Mouse (Mus musculus): ENCODE results near the gene Cfd.

DNA sequence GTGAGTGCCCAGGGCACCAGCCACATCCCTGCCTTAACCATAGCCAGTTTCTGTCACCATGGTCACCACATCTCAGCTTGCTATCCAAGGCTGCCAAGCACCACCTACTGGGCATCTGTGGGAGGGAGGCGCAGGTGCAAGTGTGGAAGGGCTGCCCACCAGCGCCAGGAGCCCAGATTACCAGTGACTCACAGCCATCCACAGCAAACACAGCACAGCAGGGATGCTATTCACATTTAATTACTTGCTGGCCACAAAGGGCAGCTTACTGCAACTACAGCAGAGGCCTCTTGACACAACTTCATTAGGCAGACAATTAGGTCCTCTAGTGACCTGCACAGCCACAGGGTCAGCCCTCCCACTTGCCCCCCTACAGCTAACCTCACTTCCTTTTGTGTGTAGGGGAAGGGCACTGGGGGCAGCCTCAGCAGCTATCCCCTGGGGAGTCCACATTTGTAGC is 10.3 kb downstream of the Cfd start:
- TF ChIP-seq EP300 (IDR thresholded peaks at IDR 0.05; ENCODE audit: low read depth) (no peak), CTCF (IDR thresholded peaks at IDR 0.05; ENCODE audit: low read depth) (peak; percentile 50)
